Mouse (Mus musculus) urinary bladder, postnatal 4 days (tissue): Measurements from ENCODE around the gene Cldn18.

Source experiments
- DNase-seq, 2 experiments: peaks; one replicate each; pipeline ENCODE4 v3.0.0; 2021 to 2022; ENCODE audit warnings: low spot score in 2 of 2

Gene Cldn18

DNA sequence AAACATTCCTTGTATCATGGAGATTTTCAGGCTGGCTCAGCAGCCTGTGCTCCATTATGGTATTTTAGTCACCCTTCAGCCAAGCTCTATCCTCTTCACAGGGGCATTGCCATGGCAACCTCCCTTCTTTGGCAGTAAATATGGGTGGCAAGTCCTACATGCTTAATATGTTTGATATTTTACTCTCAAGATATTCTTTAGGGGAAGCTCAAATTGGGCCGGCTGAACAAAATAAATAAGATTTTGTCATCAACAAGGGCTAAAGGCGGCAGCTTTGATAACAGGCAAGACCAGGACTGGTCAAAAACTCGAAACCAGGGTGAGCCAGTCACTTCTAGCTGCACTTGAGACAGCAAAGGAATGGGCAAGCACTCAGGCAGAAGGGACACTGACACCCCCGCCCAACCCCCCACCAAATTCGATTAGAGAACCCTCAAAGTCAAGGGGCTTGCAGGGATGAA, 32.0 kb downstream of the Cldn18 start:
- DNase-seq = peak in 1 of 2 experiments; percentile 54

DNA sequence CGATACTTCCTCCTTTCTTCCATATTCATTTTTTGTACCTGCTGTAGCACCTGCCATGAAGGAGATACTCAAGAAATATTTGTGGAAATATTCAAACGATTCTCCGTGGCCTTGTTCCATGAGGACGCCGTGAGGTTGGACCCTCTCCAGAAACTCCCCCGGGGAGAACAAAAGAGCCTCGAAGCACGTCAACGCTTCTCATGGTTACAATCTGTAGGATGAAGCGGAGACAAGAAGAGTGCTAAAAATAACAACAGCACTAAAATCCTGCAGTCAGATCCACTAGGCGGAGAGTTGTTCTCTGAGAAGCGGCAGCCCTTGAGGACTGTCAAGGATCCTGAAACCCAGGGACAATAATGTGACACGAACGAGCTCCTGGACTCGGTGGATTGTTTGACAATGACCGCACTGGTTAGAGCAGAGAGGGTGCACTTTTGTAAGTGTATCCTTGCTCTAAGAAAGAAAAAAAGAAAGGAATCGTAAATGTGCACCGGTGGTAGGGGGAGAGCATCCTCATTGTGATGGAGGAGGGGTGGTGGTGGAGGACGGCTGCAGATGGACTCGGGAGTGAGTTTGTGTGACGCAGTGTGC, 35.0 kb downstream of the Cldn18 start:
- peak in 1 of 2 experiments; percentile 43 for DNase-seq

DNA sequence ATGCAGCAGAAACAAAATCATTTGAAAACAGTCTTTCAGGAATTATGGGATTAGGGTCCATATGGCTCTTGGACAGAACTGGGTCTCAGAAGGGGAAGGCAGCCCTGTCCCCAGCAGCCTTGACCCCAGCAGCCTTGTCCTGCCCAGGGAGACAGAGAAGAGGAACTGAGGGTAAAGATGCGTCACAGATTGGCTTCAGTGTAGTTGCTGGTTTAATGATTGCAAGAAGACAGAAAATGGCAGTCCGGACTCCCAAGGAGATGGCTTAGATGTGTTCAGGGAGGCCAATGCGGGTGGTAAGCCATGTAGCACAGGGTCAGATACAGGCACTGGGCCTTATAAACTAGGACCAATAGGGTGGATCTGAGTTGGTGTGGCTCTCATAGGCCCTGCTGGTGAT, 41.4 kb downstream of the Cldn18 start:
- no peak for DNase-seq

DNA sequence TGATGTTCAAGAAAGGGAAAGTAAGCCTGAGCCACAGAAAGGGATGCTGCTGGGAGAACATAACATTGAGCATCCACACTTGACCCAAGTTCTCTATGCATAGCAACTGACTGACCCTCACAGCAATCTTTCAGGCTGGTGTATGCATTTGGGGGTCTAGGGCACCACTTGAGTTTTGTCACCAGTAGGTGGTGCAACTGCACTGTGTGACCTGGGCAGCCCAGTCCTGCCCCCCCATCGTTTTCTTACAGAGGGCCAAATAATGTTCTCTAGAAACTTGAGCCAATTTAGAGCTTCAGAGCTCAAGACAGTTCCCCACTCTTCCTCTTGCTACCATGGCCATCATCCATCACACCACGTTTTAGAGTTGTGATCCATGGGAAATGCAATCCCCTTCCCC, 45.5 kb downstream of the Cldn18 start:
- no peak for DNase-seq

DNA sequence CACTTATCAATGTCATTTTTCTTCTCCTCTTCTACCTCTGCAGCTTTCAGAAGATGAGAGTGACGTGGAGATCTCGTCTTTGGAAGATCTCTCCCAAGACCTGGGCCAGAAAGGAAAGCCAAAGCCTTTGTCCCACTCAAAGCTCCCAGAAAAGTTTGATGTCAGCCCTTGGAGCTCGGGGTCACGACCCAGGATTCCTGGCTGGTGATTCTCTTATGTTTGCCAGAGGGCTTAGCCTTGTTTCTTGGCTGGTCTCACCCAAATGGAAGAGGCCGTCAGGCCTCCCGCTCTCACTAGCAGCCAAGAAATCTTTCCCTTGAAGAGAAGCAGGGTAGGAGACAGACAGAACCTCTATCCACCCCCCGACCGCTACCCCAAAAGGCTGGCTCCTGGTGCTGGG, 49.5 kb downstream of the Cldn18 start:
- DNase-seq = no peak

DNA sequence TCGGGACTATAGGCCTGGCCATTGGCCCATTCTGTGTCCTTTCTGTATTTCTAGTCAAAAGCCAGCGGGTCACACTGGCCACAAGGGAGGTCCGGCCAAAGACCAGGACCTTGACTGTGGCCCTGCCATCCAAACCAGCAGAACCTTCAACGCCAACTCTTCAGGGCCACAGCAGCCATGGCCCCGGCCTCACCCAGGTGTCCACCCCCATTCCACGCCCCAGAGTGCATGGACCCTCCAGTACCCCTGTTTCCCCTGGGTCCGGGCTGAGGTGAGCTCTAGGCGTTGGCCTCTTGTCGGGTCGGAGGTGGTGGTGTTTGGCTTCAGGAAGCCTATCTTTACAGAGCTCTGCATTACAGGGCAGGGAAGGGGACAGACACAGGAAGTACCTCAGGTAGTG, 54.2 kb downstream of the Cldn18 start:
- DNase-seq = no peak

DNA sequence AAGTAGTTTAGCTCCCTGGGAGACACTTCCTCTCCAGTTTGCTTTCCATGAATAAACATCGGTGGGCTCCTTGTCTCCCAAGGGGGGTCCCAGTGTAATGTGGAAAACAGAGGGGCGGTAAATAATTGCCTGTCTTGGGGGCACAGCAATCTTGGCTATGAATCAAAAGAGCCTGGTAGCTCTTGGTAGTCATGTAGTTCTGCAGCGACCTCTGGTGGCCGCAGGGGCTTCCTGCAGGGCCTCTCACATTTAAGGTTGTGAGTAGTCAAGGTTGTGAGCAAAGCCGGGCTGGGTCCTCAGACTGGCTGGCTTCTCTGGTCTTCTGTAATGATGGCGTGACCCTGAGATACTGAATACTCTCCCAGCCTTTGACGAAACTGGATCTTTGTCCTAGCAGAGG, 54.7 kb downstream of the Cldn18 start:
- peak in 1 of 2 experiments; percentile 47 for DNase-seq

DNA sequence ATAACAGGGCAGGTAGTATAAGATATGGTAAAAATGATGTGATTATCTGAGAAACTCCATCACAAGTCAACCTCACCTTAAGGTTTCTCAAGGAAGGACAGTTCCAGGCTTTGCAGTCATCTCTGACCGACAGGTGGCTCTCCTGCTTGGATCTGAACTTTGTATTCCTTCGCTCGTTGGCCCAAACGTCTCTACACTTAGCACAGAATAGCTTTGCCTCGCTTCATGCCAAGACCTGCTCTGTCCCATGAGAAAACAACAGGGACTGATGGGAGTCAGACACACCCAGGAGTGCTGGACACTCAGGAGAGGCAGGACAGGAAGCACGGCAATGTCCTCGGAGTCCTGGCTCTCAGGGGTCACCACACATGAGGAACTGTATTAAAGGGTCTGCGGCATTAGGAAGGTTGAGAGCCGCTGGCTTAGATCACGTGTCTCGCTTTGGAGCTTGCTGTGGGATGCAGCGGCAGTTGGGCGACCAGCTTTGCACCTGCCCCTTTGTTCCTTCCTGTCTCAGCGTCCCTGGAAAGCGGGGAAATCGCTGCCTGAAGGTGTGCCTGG, 55.4 kb downstream of the Cldn18 start:
- DNase-seq = no peak

DNA sequence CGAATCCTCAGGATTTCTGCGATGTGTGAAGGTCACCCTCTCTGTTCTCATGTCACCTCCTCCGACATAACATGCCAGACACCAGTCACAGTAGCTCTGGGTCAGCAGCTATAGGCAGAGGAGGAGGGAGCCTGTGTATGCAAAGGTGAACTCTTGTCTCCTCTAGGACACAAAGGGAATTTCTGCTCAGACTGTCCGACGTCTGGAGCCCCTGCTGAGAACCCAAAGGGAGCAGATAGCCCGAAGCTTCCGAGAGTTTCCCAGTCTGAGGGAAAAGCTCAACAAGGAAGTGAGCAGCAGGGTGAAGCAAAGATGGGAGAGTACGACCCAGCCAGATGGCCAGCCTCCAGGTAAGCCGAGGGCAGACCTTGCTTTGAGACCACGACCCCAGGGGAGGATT, 56.3 kb downstream of the Cldn18 start:
- DNase-seq = no peak

DNA sequence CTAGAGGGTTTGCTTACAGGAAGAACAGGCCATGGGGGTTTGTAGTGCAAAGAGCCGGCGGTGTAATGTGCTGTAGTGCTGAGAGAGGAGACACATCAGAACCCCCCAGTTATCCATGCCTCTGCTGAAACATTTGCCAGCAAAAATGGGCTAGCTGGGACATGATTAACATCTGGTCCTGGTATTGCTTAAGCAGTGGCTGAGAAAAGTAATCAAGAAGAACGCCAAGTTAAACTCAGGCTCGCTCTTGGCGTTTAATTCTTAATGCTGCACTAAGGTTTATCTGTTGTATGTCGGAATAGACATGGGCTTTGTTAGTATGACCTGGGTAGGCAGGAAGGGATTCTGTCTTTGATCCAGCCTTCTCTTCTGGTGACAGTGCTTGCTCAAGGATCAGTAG, 71.0 kb downstream of the Cldn18 start:
- no peak for DNase-seq

DNA sequence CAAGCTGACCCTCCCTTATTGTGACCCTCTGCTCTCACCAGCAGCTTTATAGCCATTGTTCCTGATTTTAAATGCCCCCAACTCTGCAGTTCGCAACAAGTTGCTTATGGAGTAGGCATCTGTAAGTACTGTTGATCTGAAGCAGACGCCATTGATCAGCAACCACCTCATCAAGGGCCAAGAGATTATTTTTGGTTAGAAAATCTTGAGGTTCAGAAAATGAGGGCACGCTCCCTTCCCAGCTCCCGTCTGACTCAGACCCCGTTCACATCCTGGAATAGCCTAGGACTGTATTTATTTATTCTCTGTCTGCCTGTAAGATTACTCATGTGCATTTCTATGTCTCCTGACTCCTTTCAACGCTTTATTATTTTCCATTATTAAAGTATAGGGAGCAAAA, 71.7 kb downstream of the Cldn18 start:
- no peak for DNase-seq

DNA sequence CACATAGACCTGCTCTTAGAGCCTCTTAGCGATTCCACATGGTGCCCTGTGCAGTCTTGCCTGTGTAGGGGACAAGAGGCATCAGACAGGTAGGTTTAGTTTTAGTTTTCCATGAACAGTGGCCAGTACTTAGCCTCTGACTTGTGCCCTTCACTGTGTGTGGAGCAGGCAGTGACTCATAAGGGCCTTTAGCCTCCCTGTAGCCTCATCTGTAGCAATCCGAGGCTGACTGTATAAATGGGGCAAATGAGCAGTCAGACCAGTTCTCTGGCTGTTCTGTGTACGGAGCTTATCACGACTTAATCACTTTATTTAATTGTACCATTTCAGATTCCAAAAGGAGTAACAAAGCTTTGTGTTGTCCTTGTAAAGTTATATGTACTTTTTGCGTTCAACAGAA, 77.1 kb downstream of the Cldn18 start:
- no peak for DNase-seq
